Mouse (Mus musculus): ENCODE measurements around the gene Syt13. TPM values are rescaled to one million over a fixed set of nuclear protein-coding genes. Genes with fewer than 3 reads are reported as not detected.

Syt13 gene
- total and polyA plus RNA-seq, 3 experiments, result 0.10 to 0.47 (median 0.36) TPM

DNA sequence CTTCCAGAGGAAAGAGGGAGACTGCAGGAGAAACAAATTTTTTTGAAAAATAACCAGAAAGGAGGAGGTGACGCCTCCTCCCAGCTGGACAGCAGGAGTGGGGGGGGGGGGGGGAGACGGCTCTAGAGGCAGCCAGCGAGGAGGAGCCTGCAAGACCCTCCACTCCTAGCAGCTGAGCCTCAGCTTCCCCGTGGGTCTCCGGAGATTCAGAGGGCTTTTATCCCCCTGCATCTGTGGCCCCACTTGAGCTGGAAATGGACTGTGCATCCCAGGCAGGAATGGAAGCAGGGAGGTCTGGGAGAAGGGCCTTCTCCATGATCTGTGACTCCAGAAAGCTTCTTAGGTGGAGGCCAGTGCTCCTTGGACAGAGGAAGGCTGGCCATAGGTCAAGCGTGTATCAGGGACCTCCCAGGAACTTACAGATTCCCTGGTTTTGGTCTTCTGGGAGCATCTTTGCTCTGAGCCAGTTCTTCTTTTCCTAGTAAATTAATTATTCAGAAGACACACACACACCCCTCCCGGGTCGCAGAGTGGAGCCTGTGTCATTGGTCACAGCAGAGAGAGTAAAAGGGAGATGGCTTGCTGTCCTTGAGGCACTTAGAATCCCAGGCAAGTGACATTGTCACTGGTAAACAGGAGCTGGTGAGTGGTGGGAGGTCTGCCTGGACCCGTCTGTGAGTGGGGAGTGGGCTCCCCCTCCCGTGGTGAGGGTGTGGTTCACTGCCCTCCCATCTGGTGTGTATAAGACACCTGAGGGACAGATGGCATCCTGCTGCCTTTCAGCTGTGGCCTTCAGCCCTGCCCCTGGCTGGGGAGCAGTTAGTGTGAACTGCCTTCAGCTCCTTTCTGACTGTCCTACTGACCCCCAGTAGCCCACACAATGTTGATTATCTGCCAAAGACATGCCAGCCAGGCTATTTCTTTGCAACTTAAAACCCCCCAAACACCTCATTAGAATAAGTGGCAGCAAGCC, 1.0 kb downstream of the Syt13 start:
- H3K27me3 ChIP-seq (ENCODE audit: control insufficient read depth, insufficient read depth, low read length), result peaks cover 14% of the 10 kb centered on the region
- no peaks in the 10 kb centered on the region for H3K4me1 ChIP-seq (ENCODE audit: control insufficient read depth, insufficient read depth, low read length)
- no peaks in the 10 kb centered on the region for H3K36me3 ChIP-seq (ENCODE audit: control insufficient read depth, insufficient read depth, low read length)
- H3K9ac ChIP-seq (ENCODE audit: low read depth, low read length), result no peak overlapping the region
- 16% methylated on average over 10 of the region's 10 CpGs for WGBS
- no peak overlapping the region for H3K4me3 ChIP-seq
- TF ChIP-seq CTCF (IDR thresholded peaks at IDR 0.05) (no peak), POLR2A (IDR thresholded peaks at IDR 0.05; ENCODE audit: insufficient read depth, low read depth, low read length) (no peak), EP300 (IDR thresholded peaks at IDR 0.05; ENCODE audit: insufficient read depth, low read depth, low read length) (no peak)
- DNase-seq, result no peak
- H3K27ac ChIP-seq, result no peak overlapping the region
- intact Hi-C loops (cut with DNase I), result no loop called here
- H3K79me2 ChIP-seq (replicated peaks; ENCODE audit: control insufficient read depth, insufficient read depth, low read length), result no peaks in the 10 kb centered on the region

DNA sequence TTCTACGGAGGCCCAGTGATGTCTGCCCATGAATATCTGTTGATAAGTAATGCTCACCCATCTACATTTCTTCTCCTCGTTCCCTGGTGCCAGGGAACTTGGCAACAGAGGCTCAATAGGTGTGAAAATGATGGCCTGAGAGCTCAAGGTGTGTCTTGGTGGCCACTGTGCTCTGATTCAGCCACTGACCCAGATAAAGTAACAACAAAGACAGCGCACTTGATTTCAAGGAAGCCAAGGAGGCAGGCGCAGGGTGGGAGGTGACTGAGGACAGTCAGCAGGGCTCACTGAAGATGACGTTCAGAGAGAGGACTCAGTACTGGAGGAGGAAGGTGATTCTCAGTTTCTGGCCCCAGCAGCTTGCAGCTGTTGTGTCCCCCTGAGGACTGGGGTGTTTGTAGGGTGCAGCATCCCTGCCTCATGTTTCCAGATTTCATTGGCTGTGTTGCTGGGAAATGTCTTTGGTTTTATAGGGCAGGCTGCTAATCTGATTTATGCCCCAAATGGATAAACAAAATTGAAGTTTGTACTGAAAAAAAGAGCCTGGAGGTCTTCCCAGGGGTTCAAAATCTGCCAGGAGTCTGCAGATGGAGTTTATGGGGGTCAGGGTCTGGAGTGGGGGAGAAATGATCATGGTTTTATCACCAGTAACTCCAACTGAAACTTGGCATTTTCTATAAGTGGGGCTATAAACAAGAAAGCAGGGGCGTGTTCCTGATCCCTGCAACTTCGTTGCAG, 2.7 kb downstream of the Syt13 start:
- Histone ChIP-seq H3K9ac (ENCODE audit: low read depth, low read length) (no peak overlapping the region), H3K36me3 (ENCODE audit: control insufficient read depth, insufficient read depth, low read length) (no peaks in the 10 kb centered on the region), H3K4me3 (no peak overlapping the region), H3K79me2 (replicated peaks; ENCODE audit: control insufficient read depth, insufficient read depth, low read length) (no peaks in the 10 kb centered on the region), H3K27ac (no peak overlapping the region), H3K4me1 (ENCODE audit: control insufficient read depth, insufficient read depth, low read length) (no peaks in the 10 kb centered on the region), H3K27me3 (ENCODE audit: control insufficient read depth, insufficient read depth, low read length) (peaks cover 14% of the 10 kb centered on the region)
- TF ChIP-seq POLR2A (IDR thresholded peaks at IDR 0.05; ENCODE audit: insufficient read depth, low read depth, low read length) (no peak), CTCF (IDR thresholded peaks at IDR 0.05) (no peak), EP300 (IDR thresholded peaks at IDR 0.05; ENCODE audit: insufficient read depth, low read depth, low read length) (no peak)
- WGBS, result 40% methylated on average over 7 of the region's 7 CpGs
- DNase-seq, result no peak
- intact Hi-C loops (cut with DNase I), result no loop called here

DNA sequence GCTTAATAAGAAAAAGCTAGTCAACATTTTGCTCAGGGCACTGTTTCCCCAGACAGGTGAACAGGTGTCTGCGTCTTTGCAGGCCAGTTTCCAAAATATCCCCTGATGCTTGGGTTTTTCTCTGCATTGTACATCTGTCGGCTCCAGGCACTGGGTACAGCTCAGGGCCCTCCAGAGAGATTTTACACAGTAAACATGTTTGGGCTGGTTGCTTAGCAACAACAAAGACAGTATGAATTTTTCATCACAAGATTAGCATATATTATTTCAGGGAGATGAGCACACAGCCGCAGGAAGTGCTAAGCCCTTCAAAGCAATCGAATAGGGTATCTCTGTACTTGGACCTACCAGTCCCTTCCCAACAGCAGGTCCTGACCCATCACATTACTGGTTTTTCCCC, 5.8 kb downstream of the Syt13 start:
- TF ChIP-seq EP300 (IDR thresholded peaks at IDR 0.05; ENCODE audit: insufficient read depth, low read depth, low read length), result no peak
- TF ChIP-seq POLR2A (IDR thresholded peaks at IDR 0.05; ENCODE audit: insufficient read depth, low read depth, low read length), result no peak
- no peak for TF ChIP-seq CTCF (IDR thresholded peaks at IDR 0.05)
- WGBS, result 74% methylated on average over 4 of the region's 4 CpGs
- H3K9ac ChIP-seq (ENCODE audit: low read depth, low read length), result no peak overlapping the region
- no peaks in the 10 kb centered on the region for H3K79me2 ChIP-seq (replicated peaks; ENCODE audit: control insufficient read depth, insufficient read depth, low read length)
- H3K4me3 ChIP-seq, result no peak overlapping the region
- DNase-seq, result no peak
- no peaks in the 10 kb centered on the region for H3K4me1 ChIP-seq (ENCODE audit: control insufficient read depth, insufficient read depth, low read length)
- peaks cover 5% of the 10 kb centered on the region; the same call in 1 of the 2 replicates for H3K27me3 ChIP-seq (ENCODE audit: control insufficient read depth, insufficient read depth, low read length)
- intact Hi-C loops (cut with DNase I), result no loop called here
- no peak overlapping the region for H3K27ac ChIP-seq
- H3K36me3 ChIP-seq (ENCODE audit: control insufficient read depth, insufficient read depth, low read length), result no peaks in the 10 kb centered on the region

DNA sequence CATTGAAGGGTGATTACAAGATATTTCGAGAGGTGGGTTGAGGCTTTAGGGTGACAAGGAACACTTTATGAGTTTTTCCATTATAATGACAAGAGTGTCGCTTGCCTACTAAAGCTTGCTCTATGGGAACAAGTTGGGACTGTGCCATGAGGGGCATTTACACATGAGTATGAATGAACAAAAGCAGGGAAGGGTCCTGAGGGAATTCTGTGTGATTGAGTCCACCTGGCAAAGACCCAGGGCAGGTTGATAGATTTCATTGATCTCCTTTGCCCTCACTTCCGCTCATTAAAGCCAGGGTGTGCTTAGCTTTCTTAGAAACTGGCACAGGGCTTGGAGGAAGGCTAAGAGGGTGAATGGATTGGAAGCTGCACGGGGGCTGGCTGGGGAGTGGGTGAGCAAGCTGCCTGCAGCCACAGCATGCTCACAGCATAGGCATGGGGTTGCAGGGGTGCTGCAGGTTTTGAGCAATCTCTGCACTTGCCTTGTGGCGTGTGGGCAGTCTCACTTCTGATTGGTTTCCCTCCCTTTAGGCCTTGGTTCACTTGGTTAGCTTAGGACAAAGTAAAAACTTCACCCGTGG, 9.9 kb downstream of the Syt13 start:
- Histone ChIP-seq H3K79me2 (replicated peaks; ENCODE audit: control insufficient read depth, insufficient read depth, low read length) (no peaks in the 10 kb centered on the region), H3K27ac (no peak overlapping the region), H3K27me3 (ENCODE audit: control insufficient read depth, insufficient read depth, low read length) (no peaks in the 10 kb centered on the region), H3K36me3 (ENCODE audit: control insufficient read depth, insufficient read depth, low read length) (no peaks in the 10 kb centered on the region), H3K4me1 (ENCODE audit: control insufficient read depth, insufficient read depth, low read length) (no peaks in the 10 kb centered on the region), H3K9ac (ENCODE audit: low read depth, low read length) (no peak overlapping the region), H3K4me3 (no peak overlapping the region)
- no peak for DNase-seq
- intact Hi-C loops (cut with DNase I), result no loop called here
- WGBS, result 75% methylated on average over 6 of the region's 6 CpGs
- no peak for TF ChIP-seq EP300 (IDR thresholded peaks at IDR 0.05; ENCODE audit: insufficient read depth, low read depth, low read length)
- no peak for TF ChIP-seq CTCF (IDR thresholded peaks at IDR 0.05)
- no peak for TF ChIP-seq POLR2A (IDR thresholded peaks at IDR 0.05; ENCODE audit: insufficient read depth, low read depth, low read length)

DNA sequence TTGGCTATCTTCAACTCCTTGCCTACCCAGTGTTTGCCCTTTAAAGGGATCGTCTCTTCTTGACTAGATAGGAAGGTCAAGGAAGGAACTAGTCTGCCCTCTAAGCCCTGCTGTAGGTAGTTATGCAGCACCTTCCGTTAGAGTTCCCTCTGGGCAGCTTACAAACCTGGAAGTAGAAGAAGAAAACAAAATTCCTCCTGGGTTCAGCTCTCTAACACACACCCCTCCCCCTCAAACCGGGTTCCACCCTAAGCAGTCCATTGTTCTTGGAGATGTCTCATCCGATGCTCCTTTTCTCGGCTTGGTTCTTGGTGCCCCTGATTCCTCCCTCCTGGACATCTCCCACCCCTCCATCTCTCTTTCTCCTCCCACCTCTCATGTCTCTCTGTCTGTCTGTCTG, 14.8 kb downstream of the Syt13 start:
- Histone ChIP-seq H3K27me3 (ENCODE audit: control insufficient read depth, insufficient read depth, low read length) (no peaks in the 10 kb centered on the region), H3K79me2 (replicated peaks; ENCODE audit: control insufficient read depth, insufficient read depth, low read length) (no peaks in the 10 kb centered on the region), H3K9ac (ENCODE audit: low read depth, low read length) (no peak overlapping the region), H3K36me3 (ENCODE audit: control insufficient read depth, insufficient read depth, low read length) (no peaks in the 10 kb centered on the region), H3K4me3 (no peak overlapping the region), H3K27ac (no peak overlapping the region), H3K4me1 (ENCODE audit: control insufficient read depth, insufficient read depth, low read length) (no peaks in the 10 kb centered on the region)
- 64% methylated on average over 5 of the region's 5 CpGs for WGBS
- intact Hi-C loops (cut with DNase I), result no loop called here
- no peak for TF ChIP-seq POLR2A (IDR thresholded peaks at IDR 0.05; ENCODE audit: insufficient read depth, low read depth, low read length)
- no peak for TF ChIP-seq CTCF (IDR thresholded peaks at IDR 0.05)
- TF ChIP-seq EP300 (IDR thresholded peaks at IDR 0.05; ENCODE audit: insufficient read depth, low read depth, low read length), result no peak
- no peak for DNase-seq

Data from heart, adult 2 months (tissue).